Mouse (Mus musculus) layer of hippocampus, adult 6 months (tissue): ENCODE data around the gene Chordc1. TPM values are rescaled to one million over a fixed set of nuclear protein-coding genes. Genes with fewer than 3 reads are reported as not detected.

Experiments used
- long read RNA-seq, 2 experiments: library from polyadenylated mRNA; unstranded; transcript quantifications; one replicate each; pipeline ENCODE4 v2.0.0; 2019 to 2020
- polyA plus RNA-seq: library from polyadenylated mRNA; unstranded; fragments of <200 nt; fragmentation: Nextera tagmentation; gene quantifications from 2 replicates; pipeline ENCODE4 v1.2.3, GENCODE M21; 2021

Gene Chordc1
- polyA plus RNA-seq: 92.9 and 104 TPM in 2 replicates
- long read RNA-seq, experiment 1, full-length matches to known transcripts: 78 of 102 reads
- long read RNA-seq, experiment 1, partial matches to known transcripts: 12 of 102 reads
- long read RNA-seq, experiment 1, other reads (novel, unspliced or antisense): 12 of 102 reads
- long read RNA-seq, experiment 2, full-length matches to known transcripts: 403 of 426 reads
- long read RNA-seq, experiment 2, partial matches to known transcripts: 5 of 426 reads
- long read RNA-seq, experiment 2, other reads (novel, unspliced or antisense): 18 of 426 reads

GRCm38 (mm10) chr9:18291571-18292429 is at the start of gene Chordc1:
TSS of gene Chordc1 (plus strand) at chr9:18292125.

Other genes starting within 250 kb of the Chordc1 start
- 0.38 TPM in 2 replicates for gene Naalad2, start 110.9 kb downstream of the Chordc1 start, polyA plus RNA-seq
- gene Ubtfl1, start 112.3 kb downstream of the Chordc1 start, polyA plus RNA-seq: not detected in 2 replicates
- gene Mbd3l2, start 138.5 kb downstream of the Chordc1 start, polyA plus RNA-seq: not detected in 2 replicates
- 1.1 and 2.0 TPM in 2 replicates for gene Zfp558, start 186.1 kb downstream of the Chordc1 start, polyA plus RNA-seq
- gene Mbd3l1, start 186.2 kb downstream of the Chordc1 start, polyA plus RNA-seq: not detected in 2 replicates